9 mouse cellular contexts compared by ENCODE assay signal in the genomic region with DNA sequence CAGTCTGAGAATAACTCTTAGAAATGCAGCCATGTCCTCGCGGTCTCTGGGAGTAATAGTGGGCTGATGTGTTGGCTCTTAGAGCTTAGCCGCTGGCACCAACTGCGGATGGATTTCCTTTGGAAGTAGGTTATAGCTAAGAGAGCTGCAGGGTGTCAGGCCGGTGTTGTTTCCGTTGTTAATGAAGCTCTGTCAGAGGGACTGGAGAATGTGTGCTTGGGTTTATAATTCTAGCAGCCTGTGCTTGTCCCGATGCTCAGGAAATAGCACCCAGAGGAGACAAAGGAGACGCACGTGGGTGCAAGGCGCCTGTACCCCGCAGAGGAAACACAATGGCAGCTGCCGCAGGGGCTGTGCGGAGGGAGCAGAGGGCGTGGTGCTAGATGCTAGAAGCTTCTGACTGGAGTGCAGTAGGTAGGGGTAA. TPM values are rescaled to one million over a fixed set of nuclear protein-coding genes. Genes with fewer than 3 reads are reported as not detected.
DNase-seq lines count a peak whose midpoint lies in the region; ATAC-seq and TF ChIP-seq lines count a peak whose summit lies in the region.
"Had no signal": no experiment of that assay in that cellular context is flagged by ENCODE, and none has a peak within 500 bp of the region (broad histone marks: within the 10 kb centered on the region; RNA-seq: fewer than 3 reads in every experiment).

No protein-coding gene starts in this region.

- H3K9me3 ChIP-seq in intestine, embryonic 14.5 days (ENCODE audit: control insufficient read depth, low read length) = no peaks in the 10 kb centered on the region
- H3K9me3 ChIP-seq in intestine, postnatal 0 days (ENCODE audit: control insufficient read depth) = peaks cover 8% of the 10 kb centered on the region; the same call in 1 of the 2 replicates

- 0 out of 2 replicates have a peak, but pooled peaks cover 4% of the 10 kb centered on the region for H3K4me1 ChIP-seq in intestine, embryonic 14.5 days (replicated peaks; ENCODE audit: control insufficient read depth, insufficient read depth, low read length)
- no peaks in the 10 kb centered on the region for H3K4me1 ChIP-seq in intestine, postnatal 0 days (replicated peaks; ENCODE audit: control insufficient read depth, insufficient read depth, low read length)
- H3K4me1 ChIP-seq in olfactory bulb, adult 2 months (ENCODE audit: control insufficient read depth, insufficient read depth, low read length) = peaks cover 16% of the 10 kb centered on the region

- 26% methylated on average over 14 of the region's 14 CpGs for WGBS in intestine, embryonic 14.5 days
- WGBS in intestine, postnatal 0 days = 33% methylated on average over 14 of the region's 14 CpGs
- WGBS in olfactory bulb, adult 2 months = 2% methylated on average over 14 of the region's 14 CpGs

- peak overlapping the region; percentile 9; the same call in 1 of the 2 replicates for H3K4me2 ChIP-seq in intestine, embryonic 14.5 days (ENCODE audit: low read length)
- H3K4me2 ChIP-seq in intestine, postnatal 0 days (replicated peaks; ENCODE audit: low read depth) = no peak overlapping the region; the same call in 1 of the 2 replicates

- no peaks in the 10 kb centered on the region for H3K27me3 ChIP-seq in intestine, embryonic 14.5 days (replicated peaks; ENCODE audit: control insufficient read depth, insufficient read depth, low read length)
- H3K27me3 ChIP-seq in intestine, postnatal 0 days (replicated peaks; ENCODE audit: control insufficient read depth, insufficient read depth, low read length) = no peaks in the 10 kb centered on the region
- H3K27me3 ChIP-seq: CH12.LX had no signal

- DNase-seq in intestine, embryonic 14.5 days (ENCODE audit: low spot score) = peak; percentile 57
- peak; percentile 46 for DNase-seq in embryo, embryonic 10.5 days (ENCODE audit: low spot score)
- DNase-seq in heart, postnatal 4 days = peak; percentile 9
- DNase-seq in left cerebral cortex, adult 9 months (ENCODE audit: low spot score in 2 of 2) = peak; percentile 81 to 86
- DNase-seq in adrenal gland, postnatal 36 days = no peak

- no peak overlapping the region for H3K27ac ChIP-seq in intestine, embryonic 14.5 days (ENCODE audit: low read depth)
- H3K27ac ChIP-seq in intestine, postnatal 0 days (ENCODE audit: low read depth, low read length) = no peak overlapping the region
- H3K27ac ChIP-seq in olfactory bulb, adult 2 months (ENCODE audit: insufficient read depth, low read depth, low read length) = peak overlapping the region; percentile 92

- TF ChIP-seq CTCF in intestine, postnatal 0 days (IDR thresholded peaks at IDR 0.05; ENCODE audit: low read depth) = no peak
- TF ChIP-seq CTCF in olfactory bulb, adult 2 months (IDR thresholded peaks at IDR 0.05; ENCODE audit: insufficient read depth, low read depth, low read length) = no peak

- H3K9ac ChIP-seq in intestine, embryonic 14.5 days (ENCODE audit: low read length) = no peak overlapping the region
- H3K9ac ChIP-seq in intestine, postnatal 0 days (ENCODE audit: low read depth, low read length) = no peak overlapping the region

- ATAC-seq in intestine, embryonic 14.5 days (replicated peaks; ENCODE audit: low FRiP score, low TSS enrichment, low read depth) = no peak
- no peak for ATAC-seq in intestine, postnatal 0 days
- ATAC-seq in granulocyte monocyte progenitor cell, adult 5-6 weeks (replicated peaks; ENCODE audit: poor library complexity, severe bottlenecking) = no peak

- no peaks in the 10 kb centered on the region for H3K36me3 ChIP-seq in intestine, embryonic 14.5 days (ENCODE audit: control insufficient read depth, insufficient read depth, low read length)
- H3K36me3 ChIP-seq in intestine, postnatal 0 days (ENCODE audit: control insufficient read depth, insufficient read depth) = no peaks in the 10 kb centered on the region

- TF ChIP-seq POLR2A in olfactory bulb, adult 2 months (IDR thresholded peaks at IDR 0.05; ENCODE audit: insufficient read depth, low read depth, low read length) = no peak

- H3K4me3 ChIP-seq in intestine, embryonic 14.5 days (ENCODE audit: low read depth, low read length) = no peak overlapping the region
- no peak overlapping the region for H3K4me3 ChIP-seq in intestine, postnatal 0 days (ENCODE audit: low read depth, low read length)
- H3K4me3 ChIP-seq in olfactory bulb, adult 2 months (ENCODE audit: insufficient read depth, low read depth, low read length) = no peak overlapping the region

RNA-seq across cellular contexts. Expression of a gene that starts 56.5 kb away (rescaled TPM):
- not detected in 2 replicates for polyA plus RNA-seq in intestine, embryonic 14.5 days (2014; fragmentation: Nextera tagmentation; extraction: Ambion mirVana)
- polyA plus RNA-seq in intestine, postnatal 0 days (2015; fragmentation: Nextera tagmentation; extraction: Ambion mirVana) = not detected in 2 replicates
- total RNA-seq in heart, postnatal 4 days (2021) = not detected
- not detected in 2 replicates for polyA plus RNA-seq in olfactory bulb, adult 2 months (2012; ENCODE audit: insufficient read depth, insufficient read length, low replicate concordance, missing spikeins)
- total RNA-seq in granulocyte monocyte progenitor cell, adult 5-6 weeks (2014; fragmentation: Nextera tagmentation) = not detected in 2 replicates
- total RNA-seq in granulocyte monocyte progenitor cell, adult 5-6 weeks (2017) = not detected in 2 replicates
- not detected for total RNA-seq in adrenal gland, postnatal 36 days (2021)
- total RNA-seq: CH12.LX had no signal

Comparison
In these comparisons a context has a peak if more than half of its experiments do, and no peak if none do; other contexts are left out.
1. DNase-seq: peak in intestine, embryonic 14.5 days (single experiment), embryo, embryonic 10.5 days (single experiment), heart, postnatal 4 days (single experiment) and left cerebral cortex, adult 9 months (2 of 2); none in adrenal gland, postnatal 36 days (0 of 2).